Mouse (Mus musculus) brain, adult 2 months (tissue): ENCODE results near the gene Cpt2.

Experiments
- DNase-seq: peaks from one replicate; pipeline ENCODE4 v3.0.0; 2011; ENCODE audit warnings: low read depth, low spot score

Gene Cpt2

GRCm38 (mm10) chr4:107921152-107921695 lies 2.2 kb downstream of the Cpt2 start:
- no peak for DNase-seq

- DNase-seq, result no peak
Measured at GRCm38 (mm10) chr4:107920336-107920735, 3.1 kb downstream of the Cpt2 start.

DNA sequence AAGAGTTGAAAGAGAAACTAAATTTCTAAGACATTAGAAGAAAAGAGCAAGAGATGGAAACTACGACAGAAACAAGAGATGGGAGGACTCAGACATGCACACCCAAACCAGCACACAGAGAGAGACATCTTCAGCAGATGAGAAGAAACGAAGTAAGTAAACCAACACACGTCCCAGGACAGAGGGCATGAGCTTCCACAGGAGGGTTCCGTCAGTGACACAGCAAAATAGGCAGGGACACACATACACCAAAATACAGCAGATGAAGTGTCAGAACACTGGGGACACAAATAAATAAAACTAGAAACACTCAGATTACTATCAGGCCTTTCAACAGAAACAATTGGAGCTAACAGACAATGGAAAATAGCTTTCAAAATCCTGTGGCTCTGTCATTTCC lies 13.4 kb downstream of the Cpt2 start:
- DNase-seq, result no peak

GRCm38 (mm10) chr4:107906561-107906960 lies 16.8 kb downstream of the Cpt2 start:
- no peak for DNase-seq

DNA sequence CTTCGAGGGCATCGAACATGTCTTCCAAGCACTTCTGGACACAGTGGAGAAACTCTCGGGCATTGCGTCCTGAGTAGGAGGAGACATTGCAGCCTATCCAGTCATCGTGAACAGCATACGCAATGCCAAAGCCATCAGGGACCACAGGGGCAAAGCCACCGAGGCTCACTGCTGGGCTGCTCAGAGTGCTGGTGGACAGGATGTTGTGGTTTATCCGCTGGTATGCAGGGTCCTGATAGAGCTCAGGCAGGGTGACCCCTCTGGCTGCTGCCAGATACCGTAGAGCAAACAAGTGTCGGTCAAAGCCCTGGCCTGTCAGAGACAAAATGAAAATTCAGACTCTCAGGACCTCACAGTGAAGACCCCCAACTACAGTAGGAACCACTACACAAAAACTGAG lies 19.2 kb downstream of the Cpt2 start:
- no peak for DNase-seq

- DNase-seq, result no peak
Measured at GRCm38 (mm10) chr4:107900206-107900605, 23.2 kb downstream of the Cpt2 start.

DNA sequence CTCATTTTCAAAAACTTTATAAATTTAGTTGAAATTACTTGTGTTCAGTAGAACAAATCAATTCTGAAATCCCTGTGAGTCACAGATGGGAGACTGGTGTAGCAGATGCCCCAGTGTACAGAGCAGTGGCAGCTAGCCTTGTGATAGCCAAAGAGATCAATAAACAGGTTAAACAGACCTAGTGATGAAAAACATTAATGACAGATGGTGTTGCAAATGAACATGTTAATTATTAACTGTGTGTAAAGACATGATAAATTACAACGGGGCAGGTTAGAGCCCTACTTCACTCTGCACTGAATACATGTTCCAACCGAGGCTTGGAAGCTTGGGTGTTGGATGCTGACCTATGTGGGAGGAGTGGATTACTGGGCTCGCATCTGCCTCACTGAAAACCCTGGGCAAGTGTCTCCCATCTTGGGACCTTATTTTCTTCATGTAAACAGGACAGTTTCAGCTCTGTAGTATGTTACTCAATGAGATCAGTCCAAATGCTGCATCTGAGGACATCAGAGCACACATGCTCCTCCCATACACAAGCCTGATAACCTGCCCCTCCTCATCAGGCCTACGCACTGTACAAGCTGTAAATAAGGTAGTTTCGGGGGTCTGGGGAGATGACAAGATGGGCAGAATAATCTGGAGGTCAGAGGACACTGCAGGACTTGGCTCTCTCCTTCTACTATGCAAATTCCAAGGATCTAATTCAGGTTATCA lies 24.0 kb downstream of the Cpt2 start:
- DNase-seq, result no peak

- DNase-seq, result peak; percentile 38
Measured at GRCm38 (mm10) chr4:107892663-107893062, 30.7 kb downstream of the Cpt2 start.

- DNase-seq, result peak; percentile 100
Measured at GRCm38 (mm10) chr4:107889731-107890432, 33.5 kb downstream of the Cpt2 start, which contains the start of gene 0610037L13Rik. Gene 0610037L13Rik, plus strand, starts transcription at chr4:107889813.

- DNase-seq, result no peak
Measured at GRCm38 (mm10) chr4:107889385-107889730, 34.1 kb downstream of the Cpt2 start.

DNA sequence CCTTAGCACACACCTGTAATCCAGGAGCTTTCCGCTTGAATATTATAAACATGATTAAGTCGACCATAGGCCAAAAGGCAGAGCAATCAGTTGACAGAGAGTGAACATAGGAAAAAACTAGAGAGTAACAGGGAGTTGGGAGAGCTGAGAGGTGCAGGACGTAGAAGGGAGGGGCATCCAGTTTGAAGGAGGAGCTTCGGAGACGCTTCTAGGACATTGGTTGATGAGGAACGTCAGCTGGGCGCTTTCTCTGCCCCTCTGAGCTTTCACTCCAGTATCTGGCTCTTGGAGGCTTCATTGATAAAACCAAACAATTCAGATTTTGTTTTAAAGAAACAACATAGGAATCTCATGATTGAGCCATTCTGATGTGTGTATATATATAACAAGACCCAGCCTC lies 37.0 kb downstream of the Cpt2 start:
- no peak for DNase-seq

- DNase-seq, result no peak
Measured at GRCm38 (mm10) chr4:107881631-107882030, 41.8 kb downstream of the Cpt2 start.

DNA sequence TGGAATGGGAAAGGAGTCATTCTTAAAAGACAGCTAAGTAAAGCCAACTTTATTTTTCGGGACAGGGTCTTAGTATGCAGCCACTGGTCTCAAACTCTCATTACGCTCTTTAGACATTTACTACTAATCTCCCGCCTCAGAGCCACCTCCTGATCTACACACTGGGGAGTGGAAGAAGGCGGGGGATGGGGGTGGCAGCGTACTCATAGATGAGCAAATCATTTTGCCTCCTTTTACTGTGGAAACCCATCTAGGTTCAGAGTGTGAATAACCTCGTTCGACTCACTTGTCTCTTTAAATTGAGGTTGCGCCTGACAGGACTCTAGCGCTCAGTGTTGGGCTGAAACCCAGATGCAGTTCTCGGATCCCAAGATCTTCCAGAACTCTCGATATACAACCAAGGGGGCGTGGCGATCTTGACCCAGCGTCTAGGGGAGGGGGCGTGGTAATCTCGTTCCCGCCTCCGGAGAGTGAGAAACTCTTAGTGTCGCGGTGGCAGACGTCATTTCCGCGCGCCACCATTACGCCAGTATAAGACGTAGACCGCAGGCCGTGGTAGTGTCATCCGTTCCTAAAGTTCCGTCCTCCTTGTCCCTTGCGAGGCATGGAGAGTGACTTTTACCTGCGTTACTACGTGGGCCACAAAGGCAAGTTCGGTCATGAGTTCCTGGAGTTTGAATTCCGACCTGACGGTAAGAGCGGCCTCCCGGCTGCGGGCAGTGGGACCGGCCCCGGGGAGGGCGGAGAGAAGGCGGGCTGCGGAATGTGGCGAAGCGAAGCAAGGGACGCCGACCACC lies 44.0 kb downstream of the Cpt2 start, which contains the start of gene Magoh:
Gene Magoh (plus strand): TSS at position 502 of the 797 bp plus-strand sequence.
- DNase-seq, result peak; percentile 98

GRCm38 (mm10) chr4:107864866-107865265 lies 58.5 kb downstream of the Cpt2 start:
- peak; percentile 81 for DNase-seq

- no peak for DNase-seq
Measured at GRCm38 (mm10) chr4:107858995-107859394, 64.4 kb downstream of the Cpt2 start.

GRCm38 (mm10) chr4:107856958-107857686 lies 66.3 kb downstream of the Cpt2 start:
- DNase-seq, result peak; percentile 91
